Mouse (Mus musculus): Measurements from ENCODE around the gene Capn7. TPM values are rescaled to one million over a fixed set of nuclear protein-coding genes. Genes with fewer than 3 reads are reported as not detected.

Capn7 gene
- total and polyA plus RNA-seq, 3 experiments = 27.9 to 45.0 (median 33.3) TPM

GRCm38 (mm10) chr14:31412651-31413056, 76.2 kb downstream of the Capn7 start:
- DNase-seq (ENCODE audit: extremely low read depth) = no peak
- Histone ChIP-seq H3K9me3 (replicated peaks; ENCODE audit: low read length) (no peaks in the 10 kb centered on the region), H3K4me3 (replicated peaks in 1 of 3; ENCODE audit: low read depth in 2 of 3, low read length in 2 of 3, poor library complexity in 1 of 3) (peak overlapping the region in 1 of 3 experiments; percentile 1), H3K27me3 (replicated peaks) (no peaks in the 10 kb centered on the region), H3K9ac (ENCODE audit: insufficient read depth, low read depth) (no peak overlapping the region), H3K4me2 (ENCODE audit: insufficient read depth, low read depth, poor library complexity, severe bottlenecking) (no peak overlapping the region), H3K27ac (ENCODE audit: insufficient read depth, low read depth) (peak overlapping the region; percentile 65), H3K4me1 (ENCODE audit: control insufficient read depth in 1 of 2, insufficient read depth in 2 of 2) (peaks cover 76 to 99% of the 10 kb centered on the region in 2 experiments), H3K79me2 (replicated peaks; ENCODE audit: control insufficient read depth, extremely low read depth, insufficient read depth, poor library complexity, severe bottlenecking) (peaks cover 80% of the 10 kb centered on the region), H3K36me3 (replicated peaks in 1 of 2; ENCODE audit: control insufficient read depth in 1 of 2, insufficient read depth in 1 of 2, low read length in 1 of 2) (peaks cover 39 to 80% of the 10 kb centered on the region in 2 experiments)
- in situ Hi-C loops (cut with MboI; ENCODE audit: low pct_ligation_motif_present, low pct_unique_long_range_greater_than_20kb, low sequenced_read_pairs) (no loop called here), dilution Hi-C loops (cut with MboI; ENCODE audit: extremely low pct_ligation_motif_present, extremely low pct_unique_long_range_greater_than_20kb, low sequenced_read_pairs) (no loop called here)
- TF ChIP-seq BHLHE40 (IDR thresholded peaks at IDR 0.05; ENCODE audit: low read depth, low read length) = no peak
- no peak for TF ChIP-seq EP300 (IDR thresholded peaks at IDR 0.05; ENCODE audit: low read length)

- TF ChIP-seq ZNF384 (IDR thresholded peaks at IDR 0.05; ENCODE audit: low read depth, low read length) (no peak), CHD2 (IDR thresholded peaks at IDR 0.05; ENCODE audit: low read length) (peak; percentile 64; the same call in 1 of the 2 replicates), USF1 (IDR thresholded peaks at IDR 0.05; ENCODE audit: low read depth, low read length) (peak; percentile 83), BHLHE40 (IDR thresholded peaks at IDR 0.05; ENCODE audit: low read depth, low read length) (peak; percentile 83), TBP (conservative IDR thresholded peaks at IDR 0.05; ENCODE audit: low read depth, low read length) (0 out of 2 replicates have a peak, but pooled peaks have one; percentile 3), MAX (IDR thresholded peaks at IDR 0.05; ENCODE audit: low read length) (no peak; the same call in 1 of the 2 replicates), USF2 (conservative IDR thresholded peaks at IDR 0.05; ENCODE audit: low read depth, low read length) (peak; percentile 83), PAX5 (IDR thresholded peaks at IDR 0.05; ENCODE audit: low read length) (no peak)
- Histone ChIP-seq H3K27me3 (replicated peaks) (no peaks in the 10 kb centered on the region), H3K4me2 (ENCODE audit: insufficient read depth, low read depth, poor library complexity, severe bottlenecking) (peak overlapping the region; percentile 39), H3K4me3 (replicated peaks in 1 of 3; ENCODE audit: low read depth in 2 of 3, low read length in 2 of 3, poor library complexity in 1 of 3) (no peak overlapping the region), H3K27ac (ENCODE audit: insufficient read depth, low read depth) (peak overlapping the region; percentile 97; the same call in 1 of the 2 replicates), H3K36me3 (replicated peaks in 1 of 2; ENCODE audit: control insufficient read depth in 1 of 2, insufficient read depth in 1 of 2, low read length in 1 of 2) (peaks cover 34 to 76% of the 10 kb centered on the region in 2 experiments), H3K4me1 (ENCODE audit: control insufficient read depth in 1 of 2, insufficient read depth in 2 of 2) (peaks cover 75 to 99% of the 10 kb centered on the region in 2 experiments), H3K79me2 (replicated peaks; ENCODE audit: control insufficient read depth, extremely low read depth, insufficient read depth, poor library complexity, severe bottlenecking) (peaks cover 77% of the 10 kb centered on the region), H3K9me3 (replicated peaks; ENCODE audit: low read length) (no peaks in the 10 kb centered on the region), H3K9ac (ENCODE audit: insufficient read depth, low read depth) (peak overlapping the region; percentile 32)
- in situ Hi-C loops (cut with MboI; ENCODE audit: low pct_ligation_motif_present, low pct_unique_long_range_greater_than_20kb, low sequenced_read_pairs) (no loop called here), dilution Hi-C loops (cut with MboI; ENCODE audit: extremely low pct_ligation_motif_present, extremely low pct_unique_long_range_greater_than_20kb, low sequenced_read_pairs) (no loop called here)
- peak; percentile 61 for DNase-seq (ENCODE audit: extremely low read depth)
Observed at GRCm38 (mm10) chr14:31413475-31414086, 77.1 kb downstream of the Capn7 start.

- Histone ChIP-seq H3K4me3 (replicated peaks in 1 of 3; ENCODE audit: low read depth in 2 of 3, low read length in 2 of 3, poor library complexity in 1 of 3) (no peak overlapping the region), H3K9ac (ENCODE audit: insufficient read depth, low read depth) (0 out of 2 replicates have a peak overlapping the region, but pooled peaks have one; percentile 12), H3K27me3 (replicated peaks) (no peaks in the 10 kb centered on the region), H3K4me2 (ENCODE audit: insufficient read depth, low read depth, poor library complexity, severe bottlenecking) (peak overlapping the region; percentile 39; the same call in 1 of the 2 replicates), H3K27ac (ENCODE audit: insufficient read depth, low read depth) (peak overlapping the region; percentile 97), H3K4me1 (ENCODE audit: control insufficient read depth in 1 of 2, insufficient read depth in 2 of 2) (peaks cover 74 to 99% of the 10 kb centered on the region in 2 experiments), H3K9me3 (replicated peaks; ENCODE audit: low read length) (no peaks in the 10 kb centered on the region), H3K79me2 (replicated peaks; ENCODE audit: control insufficient read depth, extremely low read depth, insufficient read depth, poor library complexity, severe bottlenecking) (peaks cover 79% of the 10 kb centered on the region), H3K36me3 (replicated peaks in 1 of 2; ENCODE audit: control insufficient read depth in 1 of 2, insufficient read depth in 1 of 2, low read length in 1 of 2) (peaks cover 31 to 76% of the 10 kb centered on the region in 2 experiments)
- in situ Hi-C loops (cut with MboI; ENCODE audit: low pct_ligation_motif_present, low pct_unique_long_range_greater_than_20kb, low sequenced_read_pairs) = no loop called here
- no peak for DNase-seq (ENCODE audit: extremely low read depth)
- TF ChIP-seq POLR2AphosphoS2 (IDR thresholded peaks at IDR 0.05; ENCODE audit: low read depth, low read length) (no peak), CTCF (conservative IDR thresholded peaks at IDR 0.05 in 1 of 2, IDR thresholded peaks at IDR 0.05 in 1 of 2; ENCODE audit: low read depth in 2 of 2, low read length in 2 of 2) (no peak), MEF2A (IDR thresholded peaks at IDR 0.05; ENCODE audit: borderline replicate concordance, low read depth, low read length) (no peak), UBTF (IDR thresholded peaks at IDR 0.05; ENCODE audit: low read depth, low read length) (no peak), SIN3A (IDR thresholded peaks at IDR 0.05; ENCODE audit: low read length) (peak; percentile 5; the same call in 1 of the 2 replicates), BHLHE40 (IDR thresholded peaks at IDR 0.05; ENCODE audit: low read depth, low read length) (0 out of 2 replicates have a peak, but pooled peaks have one; percentile 20), POLR2A (IDR thresholded peaks at IDR 0.05; ENCODE audit: low read depth, low read length) (no peak), MAFK (IDR thresholded peaks at IDR 0.05; ENCODE audit: insufficient replicate concordance, low read length) (peak; percentile 69)
- dilution Hi-C loops (cut with MboI; ENCODE audit: extremely low pct_ligation_motif_present, extremely low pct_unique_long_range_greater_than_20kb, low sequenced_read_pairs) = no loop called here
Observed at GRCm38 (mm10) chr14:31414235-31414966, 78.0 kb downstream of the Capn7 start.
